Mouse (Mus musculus) hindbrain, embryonic 14.5 days (tissue): ENCODE results near the gene Gm21822. TPM values are rescaled to one million over a fixed set of nuclear protein-coding genes. Genes with fewer than 3 reads are reported as not detected.
"Not testable (repeated sequence)": the region's sequence is repeated elsewhere in the genome, so short reads cannot be mapped to it uniquely, and the experiment has no call there.

Source experiments
- ATAC-seq: fragments of 200-750 bp; cut with Nextera tagmentation; 2 replicates; pipeline ENCODE4 v1.8.0; 2017; ENCODE audit warnings: moderate number of reproducible peaks, mild to moderate bottlenecking, moderate TSS enrichment, moderate library complexity; ENCODE audit not compliant: low FRiP score
- DNase-seq: peaks from one replicate; pipeline ENCODE4 v3.0.0-alpha.2; 2015; ENCODE audit warnings: low spot score
- H3K27ac ChIP-seq: fragments of 300-500 bp; sonication (generic); 2 replicates; pipeline ENCODE4 v1.5.1; 2014; ENCODE audit warnings: mild to moderate bottlenecking, moderate library complexity
- H3K27me3 ChIP-seq: fragments of 300-500 bp; sonication (generic); 2 replicates; pipeline ENCODE4 v1.6.1; 2014; ENCODE audit warnings: mild to moderate bottlenecking, low read length, mixed read lengths; ENCODE audit not compliant: control insufficient read depth, insufficient read depth
- H3K36me3 ChIP-seq: fragments of 300-500 bp; sonication (generic); replicated peaks from 2 replicates; pipeline ENCODE4 v1.6.1; 2014; ENCODE audit not compliant: control insufficient read depth, insufficient read depth
- H3K4me1 ChIP-seq: fragments of 300-500 bp; sonication (generic); replicated peaks from 2 replicates; pipeline ENCODE4 v1.6.1; 2014; ENCODE audit warnings: antibody characterized with exemption, low read length, mixed read lengths; ENCODE audit not compliant: control insufficient read depth, insufficient read depth
- H3K4me2 ChIP-seq: fragments of 300-500 bp; sonication (generic); replicated peaks from 2 replicates; pipeline ENCODE4 v1.6.1; 2014; ENCODE audit warnings: mild to moderate bottlenecking, moderate library complexity
- H3K4me3 ChIP-seq: fragments of 300-500 bp; sonication (generic); replicated peaks from 2 replicates; pipeline ENCODE4 v1.5.1; 2014; ENCODE audit warnings: mild to moderate bottlenecking, low read length
- H3K9ac ChIP-seq: fragments of 300-500 bp; sonication (generic); 2 replicates; pipeline ENCODE4 v1.6.1; 2014
- H3K9me3 ChIP-seq: fragments of 300-500 bp; sonication (generic); 2 replicates; pipeline ENCODE4 v1.6.1; 2016; ENCODE audit warnings: low read length; ENCODE audit not compliant: control insufficient read depth
- WGBS: fragments of 180-500 bp; shearing (Covaris S2); extraction: QIAGEN DNeasy Blood & Tissue Kit; methylation state at CpG from one replicate; pipeline ENCODE4 v1.1.7; 2014; 5-methylcytosine and 5-hydroxymethylcytosine counted together
- polyA plus RNA-seq: library from polyadenylated mRNA; unstranded; fragments of >200 nt; fragmentation: Nextera tagmentation; extraction: Ambion mirVana; gene quantifications from 2 replicates; pipeline ENCODE4 v1.2.1, GENCODE M21; 2014

Gm21822 gene
- not detected in 2 replicates for polyA plus RNA-seq

GRCm38 (mm10) chrY:18654182-18654581, at the start of gene Gm21822:
Gene Gm21822, plus strand, starts transcription at chrY:18654482.
- not testable (repeated sequence) for H3K27me3 ChIP-seq, ATAC-seq
- WGBS = no CpG with 5 or more reads among the region's 3 CpGs

More at GRCm38 (mm10) chrY:18654182-18654581, at the start of gene Gm21822:
- H3K4me1 ChIP-seq, H3K9me3 ChIP-seq, H3K36me3 ChIP-seq, DNase-seq, H3K27ac ChIP-seq, H3K4me2 ChIP-seq, H3K9ac ChIP-seq, H3K4me3 ChIP-seq: not testable (repeated sequence)
